Mouse (Mus musculus) frontal cortex, postnatal 14 days (tissue): ENCODE data around the gene Olig1.

ENCODE experiments used
- DNase-seq, 2 experiments: peaks; one replicate each; pipeline ENCODE4 v3.0.0; 2022; ENCODE audit warnings: low spot score in 2 of 2

The Olig1 gene

GRCm38 (mm10) chr16:91305512-91306111 is 36.0 kb downstream of the Olig1 start:
- peak; percentile 19 to 62 for DNase-seq

DNA sequence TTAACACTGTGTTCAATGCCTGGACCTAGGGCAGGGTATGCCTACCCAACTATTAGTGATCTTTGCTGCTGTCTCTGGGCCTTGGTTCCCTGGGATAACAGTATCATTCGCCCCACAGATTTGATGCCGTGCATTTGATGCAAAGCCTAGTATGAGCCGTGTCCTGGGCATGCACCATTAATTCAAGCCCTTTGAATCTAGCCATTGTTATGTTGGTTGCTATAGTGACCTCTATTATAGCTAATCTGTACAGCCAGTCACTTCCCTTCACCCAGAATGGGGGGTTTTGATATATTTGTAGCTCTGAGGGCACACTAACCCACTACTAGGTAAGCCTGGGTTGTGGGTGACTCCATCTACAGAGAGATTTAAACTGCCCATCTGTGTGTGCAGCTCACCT is 40.3 kb downstream of the Olig1 start:
- DNase-seq, result no peak

DNA sequence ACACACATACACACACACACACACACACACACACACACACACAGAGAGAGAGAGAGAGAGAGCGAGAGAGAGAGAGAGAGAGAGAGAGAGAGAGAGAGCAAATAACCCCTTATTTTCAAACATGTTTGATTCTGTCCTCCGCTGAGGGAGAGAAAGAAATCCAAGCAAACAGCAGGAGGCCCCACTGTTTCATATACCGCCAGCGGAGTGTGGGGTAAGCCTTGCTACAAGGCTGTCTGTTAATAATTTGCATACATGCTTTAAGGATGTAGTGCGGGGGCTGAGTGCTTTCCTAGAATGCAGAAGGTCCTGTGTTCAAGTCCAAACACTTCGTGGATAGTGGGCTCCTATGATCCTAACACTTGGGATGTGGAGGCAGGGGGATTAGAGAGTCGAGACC is 43.3 kb downstream of the Olig1 start:
- DNase-seq, result no peak

DNA sequence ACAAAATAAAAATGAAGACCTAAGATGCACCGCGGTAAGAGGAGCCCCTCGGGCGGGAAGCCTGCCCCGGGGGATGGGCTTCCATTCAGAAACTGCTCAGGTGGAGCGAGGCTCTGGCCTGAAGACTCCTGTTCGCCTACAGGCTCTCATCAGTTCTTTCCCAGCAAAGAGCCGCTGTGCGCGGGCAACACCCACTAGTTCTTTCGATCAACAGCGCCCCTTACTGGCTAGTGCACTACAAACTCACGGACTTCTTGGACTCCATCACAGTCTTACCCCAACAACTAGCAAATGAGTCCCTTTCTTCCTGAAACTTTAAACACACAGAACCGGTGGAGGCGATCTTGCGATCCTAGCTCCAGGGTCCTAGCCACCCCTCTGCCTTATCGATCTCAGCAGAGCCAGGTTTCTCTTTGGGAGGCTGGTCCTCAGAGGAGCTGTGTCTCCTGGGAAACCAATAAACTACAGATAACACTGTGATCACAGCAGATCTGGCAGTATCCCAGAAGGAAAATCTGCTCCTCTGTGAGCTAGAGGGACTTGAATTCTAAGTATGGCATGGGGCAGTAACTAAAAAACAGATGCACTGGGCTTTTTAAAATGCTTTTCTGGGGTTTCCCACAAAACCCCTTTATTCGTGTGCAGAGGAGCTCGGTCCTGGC is 44.7 kb downstream of the Olig1 start:
- peak; percentile 49 to 66 for DNase-seq

- no peak for DNase-seq
Measured at GRCm38 (mm10) chr16:91320191-91320590, 50.6 kb downstream of the Olig1 start.

- DNase-seq, result no peak
Measured at GRCm38 (mm10) chr16:91320608-91321007, 51.0 kb downstream of the Olig1 start.
